Mouse (Mus musculus) B cell, adult 2 months (primary cell): ENCODE results near the gene Tmem30b.
A peak's percentile ranks its signal among the peaks of the same experiment; 100 is the strongest.

ENCODE experiments used
- DNase-seq, 2 experiments: peaks; one replicate each; pipeline ENCODE4 v3.0.0; 2022

The Tmem30b gene

GRCm38 (mm10) chr12:73517022-73517709 is 29.0 kb downstream of the Tmem30b start:
- DNase-seq = peak; percentile 42 to 48

- DNase-seq = no peak
These were observed 29.7 kb downstream of the Tmem30b start for GRCm38 (mm10) chr12:73516516-73516915.

- no peak for DNase-seq
These were observed 31.5 kb downstream of the Tmem30b start for GRCm38 (mm10) chr12:73514722-73515121.

- DNase-seq = no peak
These were observed 32.2 kb downstream of the Tmem30b start for GRCm38 (mm10) chr12:73513958-73514357.

GRCm38 (mm10) chr12:73511467-73512047 is 34.6 kb downstream of the Tmem30b start:
- DNase-seq = no peak

GRCm38 (mm10) chr12:73507105-73507504 is 39.1 kb downstream of the Tmem30b start:
- DNase-seq = no peak

GRCm38 (mm10) chr12:73506648-73507047 is 39.5 kb downstream of the Tmem30b start:
- DNase-seq = no peak

GRCm38 (mm10) chr12:73500689-73501326 is 45.4 kb downstream of the Tmem30b start:
- DNase-seq = no peak

DNA sequence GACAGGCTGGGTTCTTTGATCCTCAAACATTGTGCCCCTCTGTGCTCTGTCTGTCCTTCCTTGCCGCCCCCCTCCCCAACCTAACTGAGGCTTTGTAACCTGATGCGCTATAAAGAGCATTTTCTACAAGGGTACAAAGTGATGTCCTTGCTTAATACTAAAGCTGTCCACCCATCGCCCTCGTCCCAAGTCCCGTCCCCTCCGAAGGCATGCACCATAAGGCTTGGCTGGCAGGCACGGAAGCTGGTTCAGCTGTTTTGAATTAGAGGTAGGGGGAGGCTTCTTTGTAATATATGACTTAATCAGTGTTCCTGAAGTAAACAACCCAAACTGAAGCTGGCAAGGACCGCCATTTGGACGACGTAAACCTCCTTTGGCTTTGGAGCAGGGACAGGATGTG is 51.0 kb downstream of the Tmem30b start:
- no peak for DNase-seq

- no peak for DNase-seq
These were observed 52.2 kb downstream of the Tmem30b start for GRCm38 (mm10) chr12:73493929-73494530.
